Mouse (Mus musculus) liver, embryonic 16.5 days (tissue): ENCODE results near the gene Pmp22. TPM values are rescaled to one million over a fixed set of nuclear protein-coding genes. Genes with fewer than 3 reads are reported as not detected.

Source experiments
- ATAC-seq: fragments of 200-750 bp; cut with Nextera tagmentation; 2 replicates; pipeline ENCODE4 v1.8.0; 2017; ENCODE audit warnings: low read depth, mild to moderate bottlenecking, moderate number of reproducible peaks, moderate library complexity
- H3K27ac ChIP-seq: fragments of 300-500 bp; sonication (generic); 2 replicates; pipeline ENCODE4 v1.5.1; 2014; ENCODE audit warnings: mild to moderate bottlenecking, low read length
- H3K27me3 ChIP-seq: fragments of 300-500 bp; sonication (generic); 2 replicates; pipeline ENCODE4 v1.6.1; 2014; ENCODE audit warnings: low read depth, low read length, mixed read lengths; ENCODE audit not compliant: control insufficient read depth, insufficient read depth
- H3K36me3 ChIP-seq: fragments of 300-500 bp; sonication (generic); 2 replicates; pipeline ENCODE4 v1.6.1; 2014; ENCODE audit warnings: mild to moderate bottlenecking; ENCODE audit not compliant: control insufficient read depth, insufficient read depth
- H3K4me1 ChIP-seq: fragments of 300-500 bp; sonication (generic); 2 replicates; pipeline ENCODE4 v1.6.1; 2014; ENCODE audit warnings: low read depth, low read length, mixed read lengths; ENCODE audit not compliant: control insufficient read depth
- H3K4me2 ChIP-seq: fragments of 300-500 bp; sonication (generic); 2 replicates; pipeline ENCODE4 v1.6.1; 2014; ENCODE audit warnings: low read depth, low read length, mixed read lengths
- H3K4me3 ChIP-seq: fragments of 300-500 bp; sonication (generic); 2 replicates; pipeline ENCODE4 v1.5.1; 2014; ENCODE audit warnings: low read depth, mild to moderate bottlenecking, low read length
- H3K9ac ChIP-seq: fragments of 300-500 bp; sonication (generic); 2 replicates; pipeline ENCODE4 v1.6.1; 2014; ENCODE audit warnings: low read depth, low read length
- H3K9me3 ChIP-seq: fragments of 300-500 bp; sonication (generic); replicated peaks from 2 replicates; pipeline ENCODE4 v1.6.1; 2016; ENCODE audit warnings: low read length; ENCODE audit not compliant: control insufficient read depth
- WGBS: fragments of 180-500 bp; shearing (Covaris S2); extraction: QIAGEN DNeasy Blood & Tissue Kit; methylation state at CpG from one replicate; pipeline ENCODE4 v1.1.7; 2014; ENCODE audit not compliant: insufficient replicate concordance; 5-methylcytosine and 5-hydroxymethylcytosine counted together
- polyA plus RNA-seq: library from polyadenylated mRNA; unstranded; fragments of >200 nt; fragmentation: Nextera tagmentation; extraction: Ambion mirVana; gene quantifications from 2 replicates; pipeline ENCODE4 v1.2.1, GENCODE M21; 2015

Pmp22 gene
- polyA plus RNA-seq, 1 experiment from 2014 or later: 28.9 TPM

DNA sequence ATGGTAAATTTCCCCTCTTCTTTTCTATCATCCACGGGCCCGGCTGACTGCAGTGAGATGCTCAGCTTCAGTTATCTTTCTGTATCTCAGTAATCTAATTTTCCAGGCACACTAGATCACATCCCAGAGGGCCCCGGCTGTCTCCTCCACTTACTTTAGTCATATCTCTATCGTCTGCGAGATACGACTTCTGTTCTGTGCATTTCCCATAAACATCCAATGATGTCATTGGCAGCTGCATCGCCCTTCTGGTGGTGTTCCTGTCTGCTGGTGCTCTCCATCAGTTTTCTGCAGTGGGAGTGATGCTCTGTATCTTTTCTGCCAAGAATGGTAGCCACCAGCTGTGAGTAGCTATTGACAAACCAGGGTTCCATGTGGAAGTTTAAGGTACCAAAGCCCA, 25.5 kb upstream of the Pmp22 start:
- Histone ChIP-seq H3K9me3 (no peaks in the 10 kb centered on the region), H3K4me2 (no peak overlapping the region), H3K36me3 (no peaks in the 10 kb centered on the region), H3K4me3 (no peak overlapping the region), H3K27ac (no peak overlapping the region), H3K27me3 (no peaks in the 10 kb centered on the region), H3K4me1 (no peaks in the 10 kb centered on the region), H3K9ac (no peak overlapping the region)
- ATAC-seq: no peak
- 62% methylated on average over 7 of the region's 7 CpGs for WGBS

DNA sequence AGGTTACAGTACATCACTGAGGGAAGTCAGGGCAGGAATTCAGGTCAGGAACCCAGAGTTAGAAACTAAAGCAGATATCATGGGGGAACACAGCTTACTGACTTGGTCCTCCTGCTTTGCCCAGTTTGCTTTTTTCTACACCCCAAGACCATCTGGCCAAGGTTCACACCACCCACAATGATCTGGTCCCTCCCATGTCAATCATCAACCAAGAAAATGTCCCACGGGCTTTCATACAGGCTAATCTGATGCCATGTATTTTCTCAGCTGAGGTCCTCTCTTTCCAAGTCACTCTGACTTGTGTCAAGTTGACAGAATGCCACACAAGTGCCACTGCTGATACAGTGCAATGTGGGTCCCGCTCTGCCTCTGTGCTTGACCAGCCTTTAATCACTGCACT, 24.8 kb upstream of the Pmp22 start:
- no peak overlapping the region for H3K27ac ChIP-seq
- no peaks in the 10 kb centered on the region for H3K4me1 ChIP-seq
- no peak overlapping the region for H3K4me2 ChIP-seq
- no peak overlapping the region for H3K9ac ChIP-seq
- ATAC-seq: no peak
- no peaks in the 10 kb centered on the region for H3K9me3 ChIP-seq
- H3K36me3 ChIP-seq: no peaks in the 10 kb centered on the region
- no peaks in the 10 kb centered on the region for H3K27me3 ChIP-seq
- 53% methylated on average over 2 of the region's 2 CpGs for WGBS
- H3K4me3 ChIP-seq: no peak overlapping the region

DNA sequence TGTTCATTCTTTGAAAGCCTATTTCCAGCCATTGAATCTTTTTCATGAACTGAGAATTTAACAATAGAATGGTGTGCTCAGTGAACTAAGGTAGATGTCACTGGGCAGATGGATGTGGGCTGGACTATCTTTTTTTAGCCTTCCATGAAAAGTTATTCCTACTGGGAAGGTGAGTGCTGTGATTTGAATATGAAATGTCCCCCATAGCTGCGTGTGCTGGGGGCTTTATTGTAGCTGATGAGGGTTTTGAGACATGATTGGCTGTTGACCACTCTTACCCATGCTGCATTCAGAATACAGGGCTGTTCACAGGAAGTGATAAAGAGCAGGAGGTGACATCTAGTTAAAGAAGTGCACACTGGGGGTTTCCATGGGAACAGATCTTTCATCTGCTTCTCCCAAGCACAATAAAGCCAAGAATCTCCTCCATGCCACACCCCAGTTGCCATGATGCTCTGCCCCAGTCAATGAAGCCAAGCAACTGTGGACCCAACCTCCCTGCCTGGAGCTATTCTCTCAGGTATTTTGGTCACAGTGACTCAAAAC, 19.5 kb upstream of the Pmp22 start:
- Histone ChIP-seq H3K4me2 (no peak overlapping the region), H3K9me3 (no peaks in the 10 kb centered on the region), H3K9ac (no peak overlapping the region), H3K27me3 (no peaks in the 10 kb centered on the region), H3K4me3 (no peak overlapping the region), H3K27ac (no peak overlapping the region), H3K4me1 (no peaks in the 10 kb centered on the region), H3K36me3 (no peaks in the 10 kb centered on the region)
- ATAC-seq: no peak
- 43% methylated on average over 1 of the region's 1 CpGs for WGBS

DNA sequence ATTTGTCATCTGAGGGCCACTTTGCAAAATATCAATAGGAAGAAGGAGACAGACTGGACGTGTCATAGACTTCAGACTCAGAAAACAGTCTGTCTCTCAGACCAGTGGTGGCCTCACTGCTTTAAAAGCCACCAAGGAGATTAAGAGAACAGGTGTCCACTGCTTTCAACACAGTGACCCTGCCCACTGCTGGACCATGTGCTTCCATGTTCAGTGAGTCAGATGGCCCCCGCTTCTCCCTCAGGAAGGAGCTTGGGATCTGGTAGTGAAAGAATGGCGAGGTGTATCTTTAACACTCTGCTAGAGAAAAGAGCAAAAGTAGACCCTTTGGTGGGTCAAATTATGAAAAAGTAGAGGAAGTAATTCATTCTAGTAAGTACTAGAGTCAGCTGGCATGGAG, 18.5 kb upstream of the Pmp22 start:
- Histone ChIP-seq H3K27me3 (no peaks in the 10 kb centered on the region), H3K9ac (no peak overlapping the region), H3K4me1 (no peaks in the 10 kb centered on the region), H3K36me3 (no peaks in the 10 kb centered on the region), H3K9me3 (no peaks in the 10 kb centered on the region), H3K27ac (no peak overlapping the region), H3K4me3 (no peak overlapping the region), H3K4me2 (no peak overlapping the region)
- WGBS: 49% methylated on average over 3 of the region's 3 CpGs
- ATAC-seq: no peak

DNA sequence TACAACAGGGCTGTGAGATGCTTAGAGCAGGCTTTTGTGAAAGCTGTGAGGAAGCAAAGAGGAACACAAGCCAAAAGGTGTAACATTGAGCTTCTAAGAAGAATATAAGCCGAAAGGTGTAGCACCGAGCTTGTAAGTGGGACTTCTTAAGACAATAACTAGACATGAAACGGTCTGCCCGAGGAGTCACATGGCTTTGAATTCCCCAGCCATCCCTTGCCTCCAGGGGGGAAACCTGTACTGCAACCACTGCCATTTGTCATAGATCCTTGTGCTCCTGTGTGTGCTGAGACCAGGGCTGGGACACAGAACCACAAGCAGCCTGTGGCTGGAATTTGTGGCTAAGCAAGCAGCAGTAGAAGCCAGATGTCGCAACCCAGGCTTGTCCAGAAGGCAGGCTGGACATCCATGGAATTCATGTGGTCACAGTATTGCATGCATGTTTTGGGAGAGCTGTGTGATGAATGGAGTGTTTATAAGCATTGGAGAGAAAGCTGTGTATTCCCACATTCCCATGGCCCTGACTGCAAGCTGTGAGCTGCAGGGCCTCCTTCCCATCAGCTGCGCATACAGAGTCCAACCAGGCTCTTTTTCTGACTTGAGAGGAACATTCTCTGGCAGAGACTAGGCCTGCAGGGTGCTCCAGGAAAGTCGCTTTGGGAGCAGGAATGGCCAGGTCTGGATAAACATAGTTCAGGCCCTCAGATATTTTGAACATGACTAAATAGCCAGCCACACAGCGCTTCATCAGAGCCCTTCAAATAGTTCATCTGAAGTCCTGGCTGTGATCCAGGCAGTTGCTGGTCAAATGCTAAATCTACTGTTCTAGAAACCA, 13.8 kb upstream of the Pmp22 start:
- 67% methylated on average over 8 of the region's 8 CpGs for WGBS
- Histone ChIP-seq H3K27me3 (no peaks in the 10 kb centered on the region), H3K4me1 (no peaks in the 10 kb centered on the region), H3K4me2 (no peak overlapping the region), H3K27ac (no peak overlapping the region), H3K9me3 (no peaks in the 10 kb centered on the region), H3K36me3 (no peaks in the 10 kb centered on the region), H3K9ac (no peak overlapping the region), H3K4me3 (no peak overlapping the region)
- ATAC-seq: no peak

DNA sequence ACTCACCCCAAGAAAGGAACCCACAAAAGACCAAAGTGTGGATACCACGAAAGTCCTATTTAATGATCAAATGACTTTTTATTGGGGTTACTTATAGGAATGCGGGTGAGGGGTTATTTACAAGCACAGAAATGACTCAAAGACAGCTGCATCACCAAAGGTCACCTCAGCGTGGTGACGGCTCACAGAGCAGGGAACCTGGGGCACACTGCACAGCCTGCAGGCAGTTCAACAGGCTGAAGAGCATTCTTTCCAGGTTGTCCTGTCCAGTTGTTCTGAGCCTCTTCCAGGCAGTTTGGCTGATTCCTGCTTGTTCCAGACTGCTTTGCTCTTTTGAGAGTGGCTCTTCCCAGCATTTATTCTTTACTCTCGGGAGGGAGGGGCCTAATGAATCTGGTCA, 12.1 kb upstream of the Pmp22 start:
- Histone ChIP-seq H3K27me3 (no peaks in the 10 kb centered on the region), H3K27ac (no peak overlapping the region), H3K4me3 (no peak overlapping the region), H3K4me2 (no peak overlapping the region), H3K9me3 (no peaks in the 10 kb centered on the region), H3K4me1 (no peaks in the 10 kb centered on the region), H3K9ac (no peak overlapping the region), H3K36me3 (no peaks in the 10 kb centered on the region)
- no peak for ATAC-seq
- WGBS: 65% methylated on average over 5 of the region's 5 CpGs

DNA sequence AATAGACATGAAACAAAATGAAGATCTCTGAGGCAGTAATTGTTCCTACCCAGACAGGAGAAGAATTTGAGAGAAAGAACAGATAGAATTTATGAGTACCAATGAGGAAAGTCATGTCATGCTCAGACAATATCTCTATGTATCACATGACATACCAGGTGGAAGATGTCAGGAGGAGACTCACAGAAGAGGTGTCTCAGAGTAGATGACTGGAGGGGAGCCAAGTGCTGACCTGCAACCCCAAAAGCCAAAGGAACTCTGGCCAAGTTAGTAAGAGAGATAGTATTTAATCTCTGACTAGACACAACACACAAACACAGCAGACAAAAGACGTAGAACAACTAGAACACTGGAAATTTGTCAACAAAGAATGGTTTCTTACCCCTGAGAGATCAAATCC, 11.5 kb upstream of the Pmp22 start:
- Histone ChIP-seq H3K4me2 (no peak overlapping the region), H3K9me3 (no peaks in the 10 kb centered on the region), H3K27ac (no peak overlapping the region), H3K4me3 (no peak overlapping the region), H3K4me1 (no peaks in the 10 kb centered on the region), H3K36me3 (no peaks in the 10 kb centered on the region), H3K9ac (no peak overlapping the region), H3K27me3 (no peaks in the 10 kb centered on the region)
- ATAC-seq: no peak
- WGBS: 34% methylated on average over 1 of the region's 1 CpGs

DNA sequence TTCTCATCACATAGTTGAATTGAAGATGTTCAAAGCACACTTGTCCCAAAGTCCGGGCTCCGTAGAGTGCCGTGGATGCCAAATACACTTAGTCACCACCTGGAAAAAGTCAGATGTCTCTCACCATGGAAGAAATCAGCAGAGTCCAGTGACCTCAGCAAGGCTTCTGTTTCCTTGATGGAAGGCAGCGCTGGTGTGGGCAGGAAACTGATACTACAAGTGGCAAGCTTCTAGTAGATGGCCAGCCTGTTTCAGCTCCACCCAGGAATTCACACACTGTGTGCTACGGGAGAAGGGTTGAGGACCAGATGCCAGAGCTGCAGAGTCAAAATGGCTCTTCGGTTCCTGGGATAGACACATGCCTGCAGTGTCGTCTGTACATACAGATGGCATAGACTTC, 9.0 kb upstream of the Pmp22 start:
- H3K36me3 ChIP-seq: no peaks in the 10 kb centered on the region
- no peak for ATAC-seq
- no peak overlapping the region for H3K4me3 ChIP-seq
- H3K9me3 ChIP-seq: no peaks in the 10 kb centered on the region
- H3K27me3 ChIP-seq: no peaks in the 10 kb centered on the region
- no peak overlapping the region for H3K9ac ChIP-seq
- no peaks in the 10 kb centered on the region for H3K4me1 ChIP-seq
- H3K27ac ChIP-seq: no peak overlapping the region
- H3K4me2 ChIP-seq: no peak overlapping the region
- WGBS: 28% methylated on average over 7 of the region's 7 CpGs

DNA sequence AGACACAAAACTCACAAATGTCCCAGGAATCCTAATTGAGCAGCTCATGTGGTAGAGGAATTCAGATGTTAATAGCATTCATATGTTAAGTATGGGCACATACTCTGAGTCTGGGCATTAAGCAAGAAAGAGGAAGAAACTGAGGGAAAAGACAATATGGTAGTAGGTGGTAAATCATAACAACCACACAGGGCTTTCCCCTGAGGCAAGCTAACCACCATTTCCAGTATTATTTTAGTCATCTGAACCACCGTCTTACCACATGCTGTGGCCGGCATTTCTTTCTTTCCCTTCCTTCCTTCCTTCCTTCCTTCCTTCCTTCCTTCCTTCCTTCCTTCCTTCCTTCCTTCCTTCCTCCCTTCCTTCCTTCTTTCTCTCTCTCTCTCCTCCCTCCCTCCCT, 6.5 kb upstream of the Pmp22 start:
- WGBS: 29% methylated on average over 2 of the region's 2 CpGs
- no peak overlapping the region for H3K27ac ChIP-seq
- ATAC-seq: no peak
- no peaks in the 10 kb centered on the region for H3K27me3 ChIP-seq
- H3K36me3 ChIP-seq: no peaks in the 10 kb centered on the region
- no peak overlapping the region for H3K9ac ChIP-seq
- H3K9me3 ChIP-seq: no peaks in the 10 kb centered on the region
- H3K4me1 ChIP-seq: no peaks in the 10 kb centered on the region
- H3K4me3 ChIP-seq: no peak overlapping the region
- H3K4me2 ChIP-seq: no peak overlapping the region
